In genomic region chr1:52293393-52294099, GRCm38 (mm10) we compare ENCODE assay signal across 17 mouse cellular contexts.
DNase-seq lines count a peak whose midpoint lies in the region; ATAC-seq and TF ChIP-seq lines count a peak whose summit lies in the region.
"Had no signal": no experiment of that assay in that cellular context is flagged by ENCODE, and none has a peak within 500 bp of the region (broad histone marks: within the 10 kb centered on the region; RNA-seq: fewer than 3 reads in every experiment).

No protein-coding gene starts in this region.

- no peaks in the 10 kb centered on the region for H3K27me3 ChIP-seq in lung, embryonic 14.5 days (ENCODE audit: insufficient read depth, low read length)
- no peaks in the 10 kb centered on the region for H3K27me3 ChIP-seq in intestine, embryonic 14.5 days (replicated peaks; ENCODE audit: control insufficient read depth, insufficient read depth, low read length)
- no peaks in the 10 kb centered on the region for H3K27me3 ChIP-seq in kidney, embryonic 16.5 days (ENCODE audit: insufficient read depth, low read length)
- H3K27me3 ChIP-seq in limb, embryonic 14.5 days (ENCODE audit: control insufficient read depth, insufficient read depth, low read length): no peaks in the 10 kb centered on the region
- no peaks in the 10 kb centered on the region for H3K27me3 ChIP-seq in thymus, adult 2 months (ENCODE audit: control insufficient read depth, insufficient read depth, low read length)
- H3K27me3 ChIP-seq: liver, embryonic 15.5 days had no signal

- no peaks in the 10 kb centered on the region for H3K36me3 ChIP-seq in lung, embryonic 14.5 days (ENCODE audit: insufficient read depth)
- H3K36me3 ChIP-seq in intestine, embryonic 14.5 days (ENCODE audit: control insufficient read depth, insufficient read depth, low read length): no peaks in the 10 kb centered on the region
- H3K36me3 ChIP-seq in kidney, embryonic 16.5 days (ENCODE audit: insufficient read depth, low read length): no peaks in the 10 kb centered on the region
- H3K36me3 ChIP-seq in limb, embryonic 14.5 days (ENCODE audit: control insufficient read depth, insufficient read depth, low read length): no peaks in the 10 kb centered on the region
- H3K36me3 ChIP-seq in thymus, adult 2 months (ENCODE audit: control insufficient read depth, insufficient read depth, low read length): no peaks in the 10 kb centered on the region
- H3K36me3 ChIP-seq: liver, embryonic 15.5 days had no signal

- H3K9me3 ChIP-seq in lung, embryonic 14.5 days (ENCODE audit: low read depth, low read length): no peaks in the 10 kb centered on the region
- no peaks in the 10 kb centered on the region for H3K9me3 ChIP-seq in intestine, embryonic 14.5 days (ENCODE audit: control insufficient read depth, low read length)
- no peaks in the 10 kb centered on the region for H3K9me3 ChIP-seq in kidney, embryonic 16.5 days (ENCODE audit: low read length)
- H3K9me3 ChIP-seq in limb, embryonic 14.5 days (ENCODE audit: control insufficient read depth, low read length): no peaks in the 10 kb centered on the region
- H3K9me3 ChIP-seq: liver, embryonic 15.5 days had no signal

- H3K9ac ChIP-seq in lung, embryonic 14.5 days: no peak overlapping the region
- no peak overlapping the region for H3K9ac ChIP-seq in intestine, embryonic 14.5 days (ENCODE audit: low read length)
- H3K9ac ChIP-seq in kidney, embryonic 16.5 days (replicated peaks; ENCODE audit: low read length): no peak overlapping the region
- no peak overlapping the region for H3K9ac ChIP-seq in limb, embryonic 14.5 days (ENCODE audit: low read depth, low read length, severe bottlenecking)
- H3K9ac ChIP-seq: liver, embryonic 15.5 days had no signal

- H3K27ac ChIP-seq in lung, embryonic 14.5 days (ENCODE audit: low read depth): no peak overlapping the region
- H3K27ac ChIP-seq in intestine, embryonic 14.5 days (ENCODE audit: low read depth): 0 out of 2 replicates have a peak overlapping the region, but pooled peaks have one; percentile 27
- no peak overlapping the region for H3K27ac ChIP-seq in kidney, embryonic 16.5 days (ENCODE audit: low read length)
- H3K27ac ChIP-seq in limb, embryonic 14.5 days (replicated peaks; ENCODE audit: low read depth, low read length): no peak overlapping the region
- H3K27ac ChIP-seq in thymus, adult 2 months (ENCODE audit: control insufficient read depth, insufficient read depth, low read length): no peak overlapping the region
- H3K27ac ChIP-seq: liver, embryonic 15.5 days had no signal

- TF ChIP-seq CTCF in lung, embryonic 14.5 days (IDR thresholded peaks at IDR 0.05; ENCODE audit: low read depth): no peak
- no peak for TF ChIP-seq CTCF in thymus, adult 2 months (IDR thresholded peaks at IDR 0.05; ENCODE audit: borderline replicate concordance, control insufficient read depth, extremely low read depth, insufficient read depth, low read length, poor library complexity)

- WGBS in lung, embryonic 14.5 days: 73% methylated on average over 5 of the region's 5 CpGs
- 65% methylated on average over 5 of the region's 5 CpGs for WGBS in intestine, embryonic 14.5 days
- 78% methylated on average over 5 of the region's 5 CpGs for WGBS in kidney, embryonic 16.5 days
- 12% methylated on average over 5 of the region's 5 CpGs for WGBS in limb, embryonic 14.5 days
- 93% methylated on average over 5 of the region's 5 CpGs for WGBS in thymus, adult 2 months

- DNase-seq in lung, embryonic 14.5 days: peak; percentile 39
- DNase-seq in lung, adult 18-20 months: no peak
- no peak for DNase-seq in intestine, embryonic 14.5 days (ENCODE audit: low spot score)
- DNase-seq in limb, embryonic 14.5 days (ENCODE audit: low spot score): peak; percentile 29
- no peak for DNase-seq in right cerebral cortex, postnatal 25 days
- DNase-seq in spleen, postnatal 4 days (ENCODE audit: low spot score in 2 of 2): no peak
- no peak for DNase-seq in thymus, adult 2 months
- DNase-seq: cerebellum, postnatal 14 days; gastrocnemius, postnatal 25 days; heart, postnatal 4 days; lung, postnatal 4 days; midbrain, embryonic 14.5 days; right cerebral cortex, postnatal 14 days; thymus, adult 18-20 months had no signal

- peaks cover 5% of the 10 kb centered on the region; the same call in 1 of the 2 replicates for H3K4me1 ChIP-seq in lung, embryonic 14.5 days (ENCODE audit: insufficient read depth)
- no peaks in the 10 kb centered on the region for H3K4me1 ChIP-seq in intestine, embryonic 14.5 days (replicated peaks; ENCODE audit: control insufficient read depth, insufficient read depth, low read length)
- H3K4me1 ChIP-seq in kidney, embryonic 16.5 days (ENCODE audit: insufficient read depth, low read length): peaks cover 4% of the 10 kb centered on the region; the same call in 1 of the 2 replicates
- 0 out of 2 replicates have a peak, but pooled peaks cover 6% of the 10 kb centered on the region for H3K4me1 ChIP-seq in limb, embryonic 14.5 days (ENCODE audit: control insufficient read depth, insufficient read depth, low read length)
- no peaks in the 10 kb centered on the region for H3K4me1 ChIP-seq in thymus, adult 2 months (replicated peaks; ENCODE audit: control insufficient read depth, insufficient read depth, low read length)
- H3K4me1 ChIP-seq: liver, embryonic 15.5 days had no signal

- H3K4me3 ChIP-seq in lung, embryonic 14.5 days (ENCODE audit: low read depth, low read length): no peak overlapping the region
- no peak overlapping the region for H3K4me3 ChIP-seq in intestine, embryonic 14.5 days (ENCODE audit: low read depth, low read length)
- H3K4me3 ChIP-seq in kidney, embryonic 16.5 days (ENCODE audit: low read length): no peak overlapping the region
- no peak overlapping the region for H3K4me3 ChIP-seq in limb, embryonic 14.5 days (replicated peaks; ENCODE audit: low read length)
- H3K4me3 ChIP-seq in thymus, adult 2 months (ENCODE audit: control insufficient read depth, insufficient read depth, low read length): no peak overlapping the region
- H3K4me3 ChIP-seq: liver, embryonic 15.5 days had no signal

- H3K4me2 ChIP-seq in lung, embryonic 14.5 days: no peak overlapping the region
- H3K4me2 ChIP-seq in intestine, embryonic 14.5 days (ENCODE audit: low read length): no peak overlapping the region
- H3K4me2 ChIP-seq in kidney, embryonic 16.5 days (replicated peaks; ENCODE audit: low read depth, low read length): no peak overlapping the region
- no peak overlapping the region for H3K4me2 ChIP-seq in limb, embryonic 14.5 days (replicated peaks; ENCODE audit: low read depth, low read length, severe bottlenecking)
- H3K4me2 ChIP-seq: heart, embryonic 11.5 days; liver, embryonic 15.5 days had no signal

- ATAC-seq in lung, embryonic 14.5 days (ENCODE audit: insufficient read depth): no peak
- ATAC-seq in intestine, embryonic 14.5 days (replicated peaks; ENCODE audit: low FRiP score, low TSS enrichment, low read depth): peak; percentile 87
- ATAC-seq in kidney, embryonic 16.5 days (ENCODE audit: low FRiP score, low TSS enrichment): peak; percentile 69
- ATAC-seq in limb, embryonic 14.5 days (ENCODE audit: low FRiP score, low read depth): peak; percentile 72

- no peak for TF ChIP-seq POLR2A in limb, embryonic 14.5 days (IDR thresholded peaks at IDR 0.05; ENCODE audit: borderline replicate concordance, extremely low read depth, insufficient read depth, insufficient read length)
- no peak for TF ChIP-seq POLR2A in thymus, adult 2 months (IDR thresholded peaks at IDR 0.05; ENCODE audit: control insufficient read depth, extremely low read depth, insufficient read depth, low read length, poor library complexity)

Comparison
In these comparisons a context has a peak if more than half of its experiments do, and no peak if none do; other contexts are left out.
1. DNase-seq: peak in lung, embryonic 14.5 days (single experiment) and limb, embryonic 14.5 days (single experiment); none in lung, adult 18-20 months (0 of 2), intestine, embryonic 14.5 days (single experiment), right cerebral cortex, postnatal 25 days (single experiment), spleen, postnatal 4 days (0 of 2) and thymus, adult 2 months (single experiment).